Mouse (Mus musculus): Measurements from ENCODE around the gene Gm49405.
A peak's percentile ranks its signal among the peaks of the same experiment; 100 is the strongest.

GRCm38 (mm10) chr19:3966330-3967075 is 33.9 kb upstream of the Gm49405 start:
- TF ChIP-seq CTCF (IDR thresholded peaks at IDR 0.05; ENCODE audit: borderline replicate concordance, extremely low read depth, insufficient read depth, insufficient read length): peak; percentile 28; the same call in 1 of the 2 replicates
- no peak for TF ChIP-seq POLR2A (IDR thresholded peaks at IDR 0.05; ENCODE audit: borderline replicate concordance, extremely low read depth, insufficient read depth, insufficient read length, poor library complexity, severe bottlenecking)
